Mouse (Mus musculus) testis, postnatal 14 days (tissue): ENCODE results near the gene Selenop.

ENCODE experiments used
- DNase-seq: peaks from one replicate; pipeline ENCODE4 v3.0.0; 2021; ENCODE audit warnings: low spot score

Gene Selenop

DNA sequence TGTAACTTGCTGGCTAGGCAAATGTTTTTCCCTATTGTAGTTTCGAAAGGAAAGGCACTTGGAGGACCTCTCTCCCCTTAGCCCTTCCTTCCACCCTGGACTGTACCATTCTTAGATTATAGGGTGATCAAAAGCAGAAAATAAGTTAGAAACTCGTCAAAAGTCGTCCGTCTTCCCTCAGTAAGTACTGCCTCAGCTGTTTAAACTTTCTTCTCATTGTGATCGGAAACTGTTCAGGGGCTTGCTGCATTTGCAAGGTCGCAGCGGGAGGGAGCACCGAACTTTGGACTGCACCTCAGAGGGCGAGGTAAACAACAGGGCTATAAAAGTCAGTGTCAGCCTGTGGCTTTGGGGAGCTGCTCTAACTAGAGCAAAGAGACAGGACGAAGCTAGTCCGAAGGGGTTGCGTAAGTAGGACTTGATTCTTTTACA, 2.3 kb downstream of the Selenop start:
- DNase-seq = peak; percentile 46

DNA sequence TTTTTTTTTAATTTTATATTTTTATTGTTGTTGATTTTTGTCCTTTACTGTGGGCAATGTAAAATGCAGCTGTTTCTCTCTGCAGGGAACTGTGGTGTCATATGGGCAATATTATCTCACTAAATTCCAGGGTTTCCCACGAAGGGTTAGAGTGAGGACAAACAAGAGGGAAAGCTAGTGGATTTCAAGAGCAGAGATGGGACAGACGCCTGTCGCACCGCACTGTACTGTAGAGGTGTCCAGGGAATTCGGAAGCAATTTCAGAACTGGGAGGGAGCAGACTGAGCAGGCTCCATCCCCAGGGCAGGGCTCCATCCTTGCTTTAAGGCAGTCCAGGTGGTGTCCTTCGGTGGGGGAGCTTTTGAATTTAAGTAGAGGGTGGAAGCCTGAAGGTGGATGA, 2.9 kb downstream of the Selenop start:
- DNase-seq = no peak

DNA sequence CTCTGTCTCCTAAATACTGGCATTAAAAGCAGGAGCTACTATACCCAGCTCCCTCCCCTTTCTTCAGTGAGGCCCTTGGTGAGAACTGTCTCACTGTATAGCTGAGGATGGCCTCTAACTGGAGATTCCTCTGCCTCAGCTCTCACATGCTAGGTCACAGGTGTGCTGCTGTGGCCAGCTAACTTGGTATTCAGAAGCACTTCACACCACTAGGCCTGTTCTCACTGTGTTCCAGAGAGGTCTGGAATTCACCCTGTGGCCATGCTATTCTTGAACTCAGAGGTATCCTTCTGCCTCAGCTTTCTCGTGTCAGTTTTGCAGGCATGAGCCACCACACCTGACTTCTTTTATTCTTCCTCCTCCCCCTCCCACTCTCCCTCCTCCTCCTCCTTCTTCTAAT, 4.8 kb downstream of the Selenop start:
- DNase-seq = no peak

DNA sequence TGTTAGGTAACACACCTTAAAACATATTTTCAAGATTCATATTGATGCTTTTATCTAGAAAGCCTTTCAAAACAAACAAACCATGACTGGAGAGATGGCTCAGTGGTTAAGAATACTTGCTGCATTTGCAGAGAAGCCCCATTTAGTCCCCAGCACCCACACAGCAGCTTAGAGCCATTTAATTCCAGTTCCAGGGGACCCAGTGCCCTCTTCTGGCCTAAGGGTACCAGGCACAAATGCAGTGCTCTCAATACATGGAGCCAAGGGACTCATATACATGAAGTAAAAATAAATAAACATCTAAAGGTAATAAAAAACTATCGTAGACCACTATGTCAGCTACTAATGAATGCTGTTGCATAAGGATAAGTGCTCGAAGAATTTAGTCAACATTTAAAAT, 9.0 kb downstream of the Selenop start:
- no peak for DNase-seq

DNA sequence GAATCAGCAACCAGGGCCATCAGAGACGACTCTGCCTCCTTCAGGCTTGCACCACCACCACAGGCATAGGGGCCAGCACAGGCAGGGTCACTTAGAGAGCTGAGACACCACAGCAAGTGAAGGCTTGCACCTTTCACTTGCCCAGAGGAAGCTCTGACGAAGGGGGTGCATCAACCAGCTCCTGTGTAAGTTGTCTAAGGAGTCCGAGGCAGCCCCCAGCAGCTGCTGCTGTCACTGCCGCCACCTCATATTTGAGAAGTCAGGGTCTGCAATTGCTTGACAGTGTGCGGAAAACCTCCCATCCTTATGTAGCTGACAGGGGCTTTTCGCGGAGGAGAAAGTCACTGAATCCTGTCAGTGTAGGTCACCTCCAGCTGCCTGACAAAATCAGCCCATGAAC, 10.9 kb downstream of the Selenop start:
- DNase-seq = no peak

DNA sequence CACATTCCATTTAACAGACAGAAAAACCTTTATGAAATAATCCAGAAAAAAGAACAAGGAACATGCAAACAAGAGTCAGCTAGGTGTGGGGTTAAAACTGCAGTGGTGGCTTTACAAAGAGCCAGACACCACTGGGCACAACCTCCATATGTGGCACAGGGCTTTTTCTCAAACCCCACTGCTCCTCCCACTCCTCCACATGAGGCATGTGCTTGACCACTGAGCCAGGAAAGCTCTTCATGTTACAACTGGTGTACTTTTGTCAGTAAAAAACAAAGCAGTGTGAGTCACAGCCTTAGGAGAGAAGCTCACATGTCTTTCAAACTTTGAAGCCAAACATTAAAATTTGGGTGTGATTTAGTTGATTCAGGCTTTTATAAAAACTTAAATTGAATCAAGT, 12.9 kb downstream of the Selenop start:
- no peak for DNase-seq

DNA sequence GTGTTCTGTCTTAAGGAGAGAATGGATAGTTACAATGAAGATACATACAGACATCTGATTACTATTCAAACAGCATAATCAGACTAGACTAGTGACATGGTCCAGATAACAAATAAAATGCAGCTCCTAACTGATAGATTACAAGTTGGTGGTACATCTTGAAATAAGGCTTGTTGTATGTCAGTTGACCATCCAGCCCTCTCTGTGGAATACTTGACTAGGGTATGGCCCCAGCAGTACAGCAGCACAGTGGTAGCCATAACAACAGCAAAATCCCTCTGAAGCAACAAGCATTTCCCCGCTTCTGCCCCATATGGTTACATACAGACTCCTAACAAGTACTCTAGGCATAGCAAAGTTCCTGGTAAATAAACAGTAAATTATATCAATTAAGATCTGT, 13.4 kb downstream of the Selenop start:
- DNase-seq = no peak

DNA sequence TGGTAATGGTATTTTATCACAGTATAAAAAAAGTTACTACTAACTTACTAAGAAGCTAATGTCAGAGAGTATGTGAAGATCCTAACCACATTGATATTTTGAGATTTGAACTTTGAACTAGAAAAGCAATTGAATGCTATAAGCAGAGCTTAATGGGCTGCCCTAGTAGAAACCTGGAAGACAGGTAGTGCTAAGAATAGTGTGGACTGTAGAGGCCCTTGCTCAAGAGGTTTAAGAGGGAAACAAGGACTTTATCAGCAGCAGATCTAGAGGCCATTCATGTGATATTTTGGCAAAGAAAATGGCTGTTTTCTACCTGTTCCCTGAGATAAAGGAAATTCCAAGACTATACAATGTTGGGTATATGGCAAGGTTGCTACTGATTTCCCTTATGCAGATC, 17.7 kb downstream of the Selenop start:
- DNase-seq = no peak

DNA sequence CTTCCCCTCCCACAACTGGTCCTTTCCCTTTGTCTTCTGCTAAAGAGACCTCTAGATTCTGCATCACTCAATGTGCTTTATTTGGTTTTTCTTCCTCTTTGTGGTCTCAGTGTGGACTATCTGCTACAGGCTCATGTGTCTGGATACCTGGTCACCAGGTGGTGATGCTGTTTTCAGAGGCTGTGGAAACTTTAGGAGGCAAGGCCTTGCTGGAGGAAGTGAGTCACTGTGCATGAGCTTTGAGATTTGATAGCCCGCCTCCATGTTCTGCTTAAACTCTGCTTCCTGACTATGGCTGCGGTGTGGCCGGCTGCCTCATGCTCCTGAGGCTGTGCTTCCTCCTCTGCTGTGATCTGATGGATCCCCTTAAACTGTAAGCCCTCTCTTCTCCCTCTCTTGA, 22.1 kb downstream of the Selenop start:
- no peak for DNase-seq

DNA sequence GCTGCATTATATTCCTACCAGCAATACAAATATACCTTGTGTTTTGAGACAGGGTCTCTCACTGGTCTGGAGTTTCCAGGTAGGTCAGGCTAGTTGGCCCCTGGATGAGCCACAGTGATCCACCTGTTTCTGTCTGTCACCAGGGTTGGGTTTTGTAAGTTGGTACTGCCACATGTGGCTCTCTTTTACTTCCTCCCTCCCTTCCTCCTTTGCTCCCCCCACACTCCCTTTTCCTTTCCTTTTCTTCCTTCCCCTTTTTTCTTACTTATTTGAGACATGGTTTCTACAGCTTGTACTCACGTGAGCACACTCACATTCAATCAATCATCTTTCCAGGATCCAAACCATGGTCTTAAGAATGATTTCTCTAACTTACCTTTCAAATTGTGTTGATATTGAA, 25.1 kb downstream of the Selenop start:
- DNase-seq = no peak

DNA sequence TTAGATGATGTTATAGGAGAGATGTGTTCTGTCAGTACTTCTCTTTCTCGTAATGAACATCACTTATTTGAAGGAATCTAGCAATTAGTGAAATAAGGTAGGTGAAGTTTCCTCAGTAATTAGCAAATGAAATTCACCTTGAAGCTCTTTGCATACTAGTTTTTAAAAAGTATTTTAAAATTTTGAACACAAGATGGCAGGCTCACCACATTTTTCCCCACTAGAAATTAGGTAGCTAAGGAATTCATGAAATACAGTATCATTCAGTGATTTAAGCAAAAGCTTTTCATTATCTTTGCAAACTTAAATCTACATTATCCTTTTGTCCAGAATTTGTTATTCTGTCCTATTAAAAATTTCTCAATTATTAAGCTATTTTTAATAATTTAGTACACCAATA, 27.6 kb downstream of the Selenop start:
- no peak for DNase-seq

DNA sequence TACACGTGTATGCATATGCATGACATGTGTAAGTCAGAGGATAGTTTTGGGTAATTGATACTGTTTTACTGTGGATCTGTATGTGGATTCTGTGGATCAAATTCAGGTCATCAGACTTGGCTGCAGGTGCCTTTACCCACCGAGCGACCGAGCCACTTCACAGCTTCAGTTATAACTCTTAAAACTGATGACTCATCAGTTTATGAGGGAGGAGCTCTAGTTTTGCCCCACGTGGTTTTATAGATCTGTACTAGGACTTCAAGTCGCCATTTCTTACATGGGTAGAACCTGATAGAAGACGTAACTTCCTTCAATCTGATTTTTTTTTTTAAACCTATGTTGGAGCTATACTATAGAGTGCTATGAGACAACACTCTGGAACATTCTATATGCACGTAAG, 29.3 kb downstream of the Selenop start:
- DNase-seq = no peak

DNA sequence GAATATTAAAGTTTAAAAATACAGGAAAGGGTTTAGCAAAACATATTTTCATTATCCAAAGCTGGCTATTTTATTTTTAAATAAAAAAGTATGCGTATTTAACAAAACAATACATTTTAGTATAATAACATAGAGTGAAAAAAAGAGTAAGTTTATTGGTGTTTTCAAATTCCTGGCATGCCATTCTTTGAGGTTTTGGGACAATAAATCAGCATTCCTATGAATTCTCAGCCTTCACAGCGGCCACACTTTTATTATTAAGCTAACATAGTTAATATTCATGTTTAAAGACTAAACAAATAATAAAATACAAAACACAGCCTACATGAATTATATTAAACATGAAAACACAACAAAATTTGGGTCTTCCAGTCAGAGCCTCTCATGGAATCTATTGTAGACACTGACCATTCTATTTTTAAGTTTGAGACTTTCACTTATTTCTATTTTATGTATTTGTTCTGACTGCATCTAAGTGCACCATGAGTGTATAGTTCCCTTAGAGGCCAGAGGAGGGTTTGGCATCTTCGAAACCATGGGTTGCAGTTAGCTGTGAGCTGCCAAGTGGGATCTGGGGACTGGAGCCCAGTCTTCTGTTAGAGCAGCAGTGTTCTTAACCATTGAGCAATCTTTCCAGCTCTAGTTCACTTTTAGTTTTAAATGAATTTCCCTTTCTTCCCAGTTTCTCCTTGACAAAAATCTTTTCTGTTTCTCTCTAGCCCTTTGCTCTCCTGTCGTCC, 32.2 kb downstream of the Selenop start:
- DNase-seq = no peak

DNA sequence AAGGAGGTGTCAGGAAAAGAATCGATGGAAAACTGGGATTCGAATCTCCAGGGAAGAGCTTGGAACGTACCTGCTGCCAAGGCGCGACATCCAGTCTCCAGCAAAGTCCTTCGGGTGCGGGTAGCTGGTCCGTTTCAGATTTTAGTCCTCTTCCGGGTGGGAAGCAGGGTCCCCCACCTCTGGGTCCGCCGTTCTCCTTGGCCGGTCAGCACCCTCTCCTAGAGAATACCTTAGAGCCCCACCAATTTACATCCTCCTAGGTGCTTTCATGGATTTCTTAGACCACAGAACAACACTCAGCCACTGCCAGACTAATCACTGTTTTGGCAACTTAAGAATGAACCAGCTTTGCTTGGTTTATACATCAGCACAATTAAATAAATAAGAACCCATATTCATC, 35.1 kb downstream of the Selenop start, which contains the start of gene Ccdc152:
Gene Ccdc152, minus strand, starts transcription at position 101 of the 400 bp plus-strand sequence.
- DNase-seq = peak; percentile 35

DNA sequence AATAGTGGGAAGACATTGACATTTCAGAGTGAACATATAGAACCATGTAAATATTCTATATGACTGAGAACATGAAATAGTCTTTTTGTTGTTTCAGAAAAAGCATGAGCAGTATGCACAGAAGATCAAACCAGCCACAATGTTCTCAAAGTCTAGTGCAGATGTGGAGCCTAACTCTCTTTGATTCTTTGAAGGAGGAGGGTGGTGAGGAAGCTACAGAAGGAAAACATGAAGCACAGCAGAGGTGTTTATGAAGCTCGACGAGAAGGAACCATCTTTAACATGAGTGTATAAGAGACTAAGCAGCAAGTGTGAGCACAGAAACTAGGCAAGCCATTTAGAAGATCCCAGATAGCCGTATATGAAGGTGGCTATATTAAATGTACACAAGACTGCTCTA, 41.5 kb downstream of the Selenop start:
- DNase-seq = no peak

DNA sequence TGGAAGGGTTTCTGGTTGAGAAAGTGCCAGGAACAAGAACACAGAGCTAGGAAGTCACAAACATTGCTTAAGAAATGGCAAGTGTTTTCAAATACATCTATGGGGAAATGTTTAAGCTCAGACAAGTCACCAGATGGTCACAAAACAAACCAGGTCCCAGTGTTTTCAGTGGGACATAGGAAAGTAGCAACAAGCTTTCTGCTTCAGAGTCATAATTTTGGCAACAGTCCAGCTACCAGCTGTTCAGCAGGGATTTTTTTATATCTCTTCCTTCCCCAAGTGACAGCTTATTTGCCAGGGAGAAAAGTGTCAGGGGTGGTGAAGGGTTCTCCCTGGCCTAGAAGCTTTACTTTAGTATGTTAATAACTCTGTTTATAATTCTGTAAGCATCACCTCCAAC, 44.6 kb downstream of the Selenop start:
- no peak for DNase-seq

DNA sequence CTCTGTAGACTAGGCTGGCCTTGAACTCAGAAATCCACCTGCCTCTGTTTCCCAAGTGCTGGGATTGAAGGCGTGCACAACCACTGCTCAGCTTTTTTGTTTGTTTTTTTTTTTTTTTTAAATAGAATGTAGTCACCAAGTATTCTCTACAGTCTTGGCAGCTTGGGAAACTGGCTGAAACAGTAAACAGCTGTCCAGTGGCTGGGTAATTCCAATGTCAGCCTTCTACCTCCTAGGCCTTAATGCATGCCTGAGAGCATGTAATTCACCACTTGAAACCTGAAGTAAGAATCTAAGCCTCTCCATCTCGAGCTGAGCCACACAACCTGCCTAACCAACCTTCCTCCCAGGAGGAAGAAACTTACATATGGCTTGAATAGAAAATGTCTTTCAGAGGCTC, 48.3 kb downstream of the Selenop start:
- DNase-seq = no peak

DNA sequence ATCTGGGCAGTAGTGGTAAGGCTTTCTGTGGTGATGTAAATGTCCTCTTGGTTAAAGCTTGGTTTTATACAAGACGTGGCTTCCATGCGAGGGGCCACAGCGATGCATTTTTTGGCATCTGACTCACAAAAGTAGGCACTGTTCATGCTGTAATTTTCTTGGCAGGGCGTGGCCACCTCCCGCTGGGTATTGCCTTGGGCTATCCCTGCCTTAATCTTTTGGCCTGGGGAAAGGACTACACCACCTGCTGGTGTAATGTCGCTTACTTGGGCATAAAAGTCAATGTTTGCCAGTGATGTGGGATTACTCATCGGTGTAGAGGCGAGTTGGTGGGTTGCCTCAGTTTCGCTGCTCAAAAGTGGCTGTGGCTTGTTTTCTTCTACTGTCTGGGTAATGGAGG, 51.6 kb downstream of the Selenop start:
- DNase-seq = no peak

DNA sequence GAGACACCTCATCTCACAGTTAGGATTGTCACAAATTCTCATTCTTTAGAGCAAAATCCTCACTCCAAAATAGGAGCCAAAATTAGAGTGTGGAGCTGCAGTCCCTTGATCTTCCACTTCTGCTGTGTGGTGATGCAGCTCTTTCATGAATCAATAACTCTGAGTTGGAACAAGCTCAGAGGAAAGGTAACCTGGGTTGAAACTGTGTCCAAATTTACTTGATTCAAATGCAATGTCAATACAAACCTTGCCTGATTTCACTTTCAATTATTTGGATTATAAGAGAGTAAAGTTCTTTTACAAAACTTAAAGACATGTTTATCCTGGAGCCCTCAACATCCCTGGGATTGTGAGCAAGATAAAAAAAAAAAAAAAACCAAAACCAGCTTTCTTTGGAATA, 54.7 kb downstream of the Selenop start:
- DNase-seq = no peak
